Mouse (Mus musculus) forebrain, embryonic 12.5 days (tissue): ENCODE measurements around the gene Gnai3. TPM values are rescaled to one million over a fixed set of nuclear protein-coding genes. Genes with fewer than 3 reads are reported as not detected.

Experiments used
- ATAC-seq: fragments of 200-750 bp; cut with Nextera tagmentation; 2 replicates; pipeline ENCODE4 v1.8.0; 2017; ENCODE audit warnings: moderate TSS enrichment; ENCODE audit not compliant: low FRiP score
- H3K27ac ChIP-seq: fragments of 300-500 bp; sonication (generic); 2 replicates; pipeline ENCODE4 v1.5.1; 2016; ENCODE audit warnings: mild to moderate bottlenecking
- H3K27me3 ChIP-seq: fragments of 300-500 bp; sonication (generic); 2 replicates; pipeline ENCODE4 v1.6.1; 2016; ENCODE audit warnings: mild to moderate bottlenecking
- H3K36me3 ChIP-seq: fragments of 300-500 bp; sonication (generic); replicated peaks from 2 replicates; pipeline ENCODE4 v1.6.1; 2016; ENCODE audit warnings: mild to moderate bottlenecking
- H3K4me1 ChIP-seq: fragments of 300-500 bp; sonication (generic); 2 replicates; pipeline ENCODE4 v1.6.1; 2016
- H3K4me2 ChIP-seq: fragments of 300-500 bp; sonication (generic); 2 replicates; pipeline ENCODE4 v1.6.1; 2016; ENCODE audit warnings: mild to moderate bottlenecking, moderate library complexity
- H3K4me3 ChIP-seq: fragments of 300-500 bp; sonication (generic); replicated peaks from 2 replicates; pipeline ENCODE4 v1.5.1; 2016; ENCODE audit warnings: mild to moderate bottlenecking
- H3K9ac ChIP-seq: fragments of 300-500 bp; sonication (generic); 2 replicates; pipeline ENCODE4 v1.6.1; 2016; ENCODE audit warnings: mild to moderate bottlenecking
- H3K9me3 ChIP-seq: fragments of 300-500 bp; sonication (generic); 2 replicates; pipeline ENCODE4 v1.6.1; 2016
- WGBS: fragments of 180-500 bp; shearing (Covaris S2); methylation state at CpG from one replicate; pipeline ENCODE4 v1.1.7; 2016; 5-methylcytosine and 5-hydroxymethylcytosine counted together
- polyA plus RNA-seq: library from polyadenylated mRNA; unstranded; fragments of >200 nt; fragmentation: Nextera tagmentation; extraction: Ambion mirVana; gene quantifications from 2 replicates; pipeline ENCODE4 v1.2.1, GENCODE M21; 2016

Gene Gnai3
- polyA plus RNA-seq, 1 experiment from 2014 or later: 198 TPM

DNA sequence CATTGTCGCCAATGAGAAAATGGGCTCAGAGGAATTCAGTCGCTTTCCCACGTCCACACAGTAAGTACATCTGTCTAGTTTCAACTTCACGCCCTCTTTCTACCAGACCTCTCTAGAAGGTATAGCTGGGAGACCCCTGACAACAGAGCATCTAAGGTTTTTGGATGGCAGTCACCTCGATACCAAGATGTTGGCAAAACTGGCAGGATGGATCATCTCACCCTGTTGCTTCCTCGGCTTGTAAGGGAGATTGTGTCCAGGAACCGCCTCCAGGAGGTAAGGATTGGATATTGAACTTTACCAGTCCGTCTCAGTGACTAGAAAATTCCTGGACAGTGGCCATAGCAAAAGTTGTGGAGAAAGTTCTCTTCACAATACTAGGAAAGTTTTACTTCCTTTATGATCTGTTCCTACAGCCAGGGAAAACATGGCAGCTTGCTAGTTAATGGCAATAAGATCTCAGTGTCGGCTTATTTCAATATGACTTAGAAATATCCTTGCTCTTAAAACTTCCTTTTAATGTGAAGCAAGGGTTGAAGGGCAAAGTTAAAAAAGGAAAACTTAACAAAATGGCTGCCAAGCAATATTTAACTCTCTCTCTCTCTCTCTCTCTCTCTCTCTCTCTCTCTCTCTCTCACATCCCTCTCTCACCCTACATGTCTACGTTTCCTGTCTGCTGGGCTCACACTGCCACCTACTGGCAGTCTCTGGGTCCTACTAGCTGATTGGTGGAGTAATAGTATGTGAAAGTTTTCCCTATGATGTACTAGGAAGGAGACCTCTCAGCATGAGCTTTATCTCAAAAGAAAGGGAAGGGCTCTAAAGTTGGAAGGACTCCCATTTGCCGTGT, 1.7 kb upstream of the Gnai3 start:
- H3K27me3 ChIP-seq: no peaks in the 10 kb centered on the region
- H3K9ac ChIP-seq: no peak overlapping the region
- H3K36me3 ChIP-seq: no peaks in the 10 kb centered on the region
- H3K9me3 ChIP-seq: no peaks in the 10 kb centered on the region
- 0 out of 2 replicates have a peak, but pooled peaks have one; percentile 45 for ATAC-seq
- no peak overlapping the region for H3K4me2 ChIP-seq
- H3K4me1 ChIP-seq: peaks cover 27% of the 10 kb centered on the region
- no peak overlapping the region for H3K4me3 ChIP-seq
- WGBS: 68% methylated on average over 11 of the region's 11 CpGs
- H3K27ac ChIP-seq: no peak overlapping the region

DNA sequence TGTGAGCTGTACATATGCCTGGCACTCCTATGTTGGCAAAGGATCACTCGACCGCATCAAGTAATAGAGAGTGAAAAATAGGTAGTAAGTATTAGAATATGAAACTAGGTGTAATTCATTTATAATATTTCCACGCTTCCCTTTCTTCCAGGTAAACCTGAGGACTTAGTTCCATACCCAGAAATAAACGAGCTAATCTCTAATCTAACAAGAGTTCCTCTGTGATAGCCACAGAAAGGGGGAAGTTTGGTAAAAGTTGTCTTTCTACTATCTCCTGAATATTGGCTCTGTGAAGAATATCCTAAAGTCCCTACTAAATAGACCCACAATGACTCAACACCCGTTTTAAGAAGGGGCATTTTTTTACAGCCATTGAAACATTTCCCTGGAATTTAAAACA, 725 bp upstream of the Gnai3 start:
- Histone ChIP-seq H3K4me2 (peak overlapping the region; percentile 85), H3K27me3 (no peaks in the 10 kb centered on the region), H3K27ac (no peak overlapping the region), H3K9me3 (no peaks in the 10 kb centered on the region), H3K4me1 (peaks cover 27% of the 10 kb centered on the region), H3K4me3 (peak overlapping the region; percentile 96), H3K9ac (peak overlapping the region; percentile 92), H3K36me3 (no peaks in the 10 kb centered on the region)
- ATAC-seq: no peak
- WGBS: 53% methylated on average over 5 of the region's 5 CpGs

DNA sequence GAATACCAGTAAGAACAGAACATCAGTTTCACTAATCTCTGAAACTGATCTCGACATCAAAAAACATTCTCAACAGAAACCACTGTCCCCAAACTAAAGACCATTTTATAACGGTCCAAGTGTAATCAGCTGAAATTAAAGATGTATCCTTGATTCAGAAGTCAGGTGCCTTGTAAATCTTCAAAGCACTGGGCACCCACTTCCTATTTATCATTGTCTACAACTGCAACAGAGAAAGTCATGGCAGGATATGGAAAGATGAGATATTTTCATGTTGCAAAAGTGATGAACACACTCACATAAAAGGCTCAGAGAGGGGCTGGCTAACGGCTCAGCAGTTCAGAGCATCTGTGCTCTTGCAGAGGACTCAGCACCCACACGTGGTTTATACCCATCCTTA, 5.2 kb downstream of the Gnai3 start:
- Histone ChIP-seq H3K4me1 (peaks cover 14% of the 10 kb centered on the region), H3K4me3 (no peak overlapping the region), H3K36me3 (peaks cover 8% of the 10 kb centered on the region), H3K9me3 (no peaks in the 10 kb centered on the region), H3K27ac (no peak overlapping the region), H3K9ac (no peak overlapping the region), H3K4me2 (no peak overlapping the region), H3K27me3 (no peaks in the 10 kb centered on the region)
- WGBS: 89% methylated on average over 4 of the region's 4 CpGs
- no peak for ATAC-seq

DNA sequence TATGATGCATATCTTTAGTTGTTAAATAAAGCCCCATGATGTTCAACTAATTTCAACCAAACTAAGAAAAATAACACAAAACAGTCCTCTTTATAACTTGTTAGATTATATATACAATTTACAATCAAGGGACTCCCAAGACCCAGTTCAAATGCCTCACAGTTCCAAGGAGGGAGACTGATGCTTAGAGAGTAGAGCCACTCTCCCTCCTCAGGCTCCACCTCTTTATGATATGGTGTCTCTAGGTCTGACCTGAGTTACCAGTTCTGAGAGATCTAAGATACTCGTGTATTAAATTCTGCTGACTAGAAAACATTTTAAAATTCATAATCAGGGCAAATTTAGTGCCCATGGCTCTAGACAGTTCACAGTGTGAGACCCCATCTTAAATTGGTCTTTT, 6.8 kb downstream of the Gnai3 start:
- no peak for ATAC-seq
- WGBS: 81% methylated on average over 1 of the region's 1 CpGs
- Histone ChIP-seq H3K27ac (no peak overlapping the region), H3K9me3 (no peaks in the 10 kb centered on the region), H3K36me3 (peaks cover 8% of the 10 kb centered on the region), H3K27me3 (no peaks in the 10 kb centered on the region), H3K4me2 (no peak overlapping the region), H3K4me1 (peaks cover under 1% of the 10 kb centered on the region), H3K9ac (no peak overlapping the region), H3K4me3 (no peak overlapping the region)

DNA sequence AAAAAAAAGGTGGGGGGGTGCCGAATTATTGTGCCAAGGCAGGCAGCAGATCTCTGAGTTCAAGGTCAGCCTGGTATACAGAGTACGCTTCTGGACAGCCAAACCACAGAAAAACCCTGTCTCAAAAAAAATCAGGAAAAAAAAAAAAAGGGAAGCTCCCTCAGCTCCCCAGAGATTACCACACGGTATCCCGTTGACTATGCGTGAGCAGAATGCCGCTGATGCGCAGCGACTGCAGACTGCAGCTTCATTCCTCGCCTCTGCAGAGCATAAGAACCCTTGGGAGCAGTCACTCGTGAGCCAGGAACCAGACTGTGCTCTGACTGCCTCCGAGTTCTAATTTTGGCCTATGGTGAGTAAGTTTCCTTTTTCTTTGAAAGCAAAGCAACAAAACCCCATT, 11.2 kb downstream of the Gnai3 start:
- Histone ChIP-seq H3K27ac (no peak overlapping the region), H3K4me3 (no peak overlapping the region), H3K4me2 (no peak overlapping the region), H3K27me3 (no peaks in the 10 kb centered on the region), H3K4me1 (0 out of 2 replicates have a peak, but pooled peaks cover 5% of the 10 kb centered on the region), H3K9ac (no peak overlapping the region), H3K36me3 (no peaks in the 10 kb centered on the region; the same call in 1 of the 2 replicates), H3K9me3 (no peaks in the 10 kb centered on the region)
- no peak for ATAC-seq
- 83% methylated on average over 11 of the region's 11 CpGs for WGBS

DNA sequence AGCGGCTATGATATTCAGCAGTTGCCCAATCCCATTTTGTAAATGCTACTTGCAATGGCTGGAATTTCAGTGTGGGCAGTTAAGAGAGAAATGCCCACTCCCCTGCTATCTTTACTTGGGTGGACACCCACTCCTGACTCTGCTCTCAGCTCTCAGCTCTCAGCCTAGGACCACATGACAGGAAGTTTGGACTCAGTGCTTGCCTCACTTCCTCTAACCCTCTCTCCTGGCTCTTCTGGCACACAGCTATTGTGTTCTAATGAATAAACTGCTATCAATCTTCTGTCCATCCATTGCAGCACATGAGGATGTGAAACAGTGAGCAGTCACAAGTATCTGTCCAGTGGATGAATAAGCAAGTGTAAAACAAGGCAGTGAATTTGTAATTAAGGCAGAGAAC, 13.5 kb downstream of the Gnai3 start:
- H3K27me3 ChIP-seq: no peaks in the 10 kb centered on the region
- 89% methylated on average over 1 of the region's 1 CpGs for WGBS
- no peaks in the 10 kb centered on the region; the same call in 1 of the 2 replicates for H3K36me3 ChIP-seq
- H3K9me3 ChIP-seq: no peaks in the 10 kb centered on the region
- H3K4me3 ChIP-seq: no peak overlapping the region
- 0 out of 2 replicates have a peak, but pooled peaks cover 5% of the 10 kb centered on the region for H3K4me1 ChIP-seq
- H3K9ac ChIP-seq: no peak overlapping the region
- no peak overlapping the region for H3K27ac ChIP-seq
- no peak for ATAC-seq
- H3K4me2 ChIP-seq: no peak overlapping the region

DNA sequence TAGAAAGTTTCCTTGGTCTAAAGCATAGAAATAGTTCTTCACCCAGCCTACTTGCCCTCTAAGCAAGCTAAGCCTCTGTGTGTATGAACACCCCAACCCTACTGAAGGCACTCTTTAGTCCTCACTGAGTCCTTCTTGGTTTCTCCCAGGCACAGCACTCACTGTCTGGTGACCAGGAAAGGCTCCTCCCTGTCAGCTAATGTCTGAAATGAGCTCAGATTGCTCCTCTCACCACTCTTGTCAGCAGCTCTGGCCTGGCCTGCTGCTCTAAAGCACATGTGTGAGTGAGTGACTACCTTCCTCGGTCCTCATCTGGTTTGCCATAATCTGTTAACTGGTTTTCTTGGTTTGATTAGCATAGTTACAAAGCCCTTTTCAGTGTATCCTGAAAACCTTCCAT, 14.1 kb downstream of the Gnai3 start:
- Histone ChIP-seq H3K4me3 (no peak overlapping the region), H3K4me1 (0 out of 2 replicates have a peak, but pooled peaks cover 5% of the 10 kb centered on the region), H3K27me3 (no peaks in the 10 kb centered on the region), H3K27ac (no peak overlapping the region), H3K9ac (no peak overlapping the region), H3K36me3 (no peaks in the 10 kb centered on the region), H3K9me3 (no peaks in the 10 kb centered on the region), H3K4me2 (no peak overlapping the region)
- ATAC-seq: no peak
- WGBS: 87% methylated on average over 1 of the region's 1 CpGs

DNA sequence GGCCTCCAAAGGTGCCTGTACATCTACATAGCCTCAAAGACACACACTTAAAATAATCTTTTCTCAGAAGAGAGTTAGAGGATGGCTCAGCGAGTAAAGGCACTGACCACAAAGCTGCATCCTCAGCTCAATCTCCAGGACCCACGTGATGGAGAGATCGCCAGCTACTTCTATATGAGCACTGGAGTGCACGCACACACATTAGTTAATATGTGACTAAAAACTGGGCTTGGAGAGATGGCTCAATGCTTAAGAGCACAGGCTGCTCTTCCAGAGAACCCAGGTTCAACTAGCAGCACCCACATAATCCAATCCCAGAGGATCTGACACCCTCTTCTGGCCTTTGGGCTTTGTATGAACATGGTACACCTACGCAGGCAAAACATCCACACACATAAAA, 14.7 kb downstream of the Gnai3 start:
- Histone ChIP-seq H3K27ac (no peak overlapping the region), H3K36me3 (no peaks in the 10 kb centered on the region), H3K27me3 (no peaks in the 10 kb centered on the region), H3K4me2 (no peak overlapping the region), H3K4me3 (no peak overlapping the region), H3K9me3 (no peaks in the 10 kb centered on the region), H3K4me1 (0 out of 2 replicates have a peak, but pooled peaks cover 5% of the 10 kb centered on the region), H3K9ac (no peak overlapping the region)
- 95% methylated on average over 5 of the region's 5 CpGs for WGBS
- ATAC-seq: no peak

DNA sequence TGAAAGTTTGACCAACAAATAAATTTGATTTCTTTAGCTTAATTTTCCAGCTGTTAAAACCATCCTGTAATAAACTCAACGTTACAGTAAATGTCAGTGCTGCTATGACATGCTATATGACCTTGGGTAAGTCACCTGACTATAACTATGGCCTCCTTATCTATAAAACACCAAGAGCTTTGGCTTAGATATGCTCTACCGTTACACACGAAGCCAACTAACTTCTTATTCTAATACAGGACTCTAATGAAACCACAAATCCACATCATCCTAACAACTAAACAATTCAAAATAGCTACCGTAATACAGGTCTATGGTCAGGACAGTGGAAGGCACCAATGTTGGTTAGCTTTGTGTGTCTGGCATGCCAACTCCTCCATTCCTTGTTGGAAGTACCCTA, 16.1 kb downstream of the Gnai3 start:
- no peaks in the 10 kb centered on the region for H3K27me3 ChIP-seq
- no peaks in the 10 kb centered on the region for H3K36me3 ChIP-seq
- H3K4me1 ChIP-seq: 0 out of 2 replicates have a peak, but pooled peaks cover 5% of the 10 kb centered on the region
- H3K9ac ChIP-seq: no peak overlapping the region
- 96% methylated on average over 4 of the region's 4 CpGs for WGBS
- no peak overlapping the region for H3K27ac ChIP-seq
- no peak overlapping the region for H3K4me2 ChIP-seq
- H3K9me3 ChIP-seq: no peaks in the 10 kb centered on the region
- no peak for ATAC-seq
- no peak overlapping the region for H3K4me3 ChIP-seq

DNA sequence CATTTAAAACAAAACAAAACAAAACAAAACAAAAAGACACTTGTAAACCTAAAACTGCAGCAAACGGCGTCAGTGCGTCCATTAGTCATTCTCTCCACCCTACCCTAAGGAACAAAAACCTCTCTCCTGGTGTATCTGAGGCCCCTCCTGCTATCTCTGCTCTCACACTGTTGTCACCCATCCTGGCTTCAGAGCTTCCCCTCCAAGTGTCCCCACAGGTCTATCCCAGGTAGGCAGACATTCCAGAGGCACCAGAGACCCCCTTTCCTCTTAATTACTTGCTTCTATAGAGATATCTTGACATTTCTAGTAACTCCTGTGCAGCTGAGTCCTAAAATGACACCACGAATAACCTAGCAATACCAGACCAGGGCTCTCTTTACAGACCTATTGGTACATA, 16.6 kb downstream of the Gnai3 start:
- H3K4me3 ChIP-seq: no peak overlapping the region

DNA sequence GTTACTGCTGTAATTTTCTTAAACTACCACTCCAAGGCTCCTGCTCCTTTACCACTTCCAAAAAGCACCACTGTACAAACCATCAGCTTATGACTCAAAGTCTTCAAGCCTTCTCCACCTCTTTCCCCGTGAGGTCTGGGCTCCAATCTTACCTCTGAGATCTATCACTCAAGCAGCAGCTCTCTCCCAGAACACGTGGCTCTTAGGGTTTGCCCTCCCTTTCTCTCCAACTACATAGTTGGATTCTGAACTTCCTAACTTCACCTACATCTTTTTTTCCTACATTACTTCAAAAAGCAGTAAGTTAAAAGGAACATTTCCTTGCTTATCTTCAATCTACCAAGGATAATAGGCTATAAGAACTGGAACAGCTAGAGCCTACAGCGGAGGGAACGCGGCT, 17.4 kb downstream of the Gnai3 start:
- Histone ChIP-seq H3K9me3 (no peaks in the 10 kb centered on the region), H3K4me2 (no peak overlapping the region), H3K9ac (no peak overlapping the region), H3K4me3 (no peak overlapping the region), H3K27me3 (no peaks in the 10 kb centered on the region), H3K36me3 (peaks cover under 1% of the 10 kb centered on the region; the same call in 1 of the 2 replicates), H3K27ac (no peak overlapping the region), H3K4me1 (0 out of 2 replicates have a peak, but pooled peaks cover 5% of the 10 kb centered on the region)
- no peak for ATAC-seq
- WGBS: 85% methylated on average over 5 of the region's 5 CpGs

More for the DNA sequence above, 16.6 kb downstream of the Gnai3 start:
- no peak overlapping the region for H3K27ac ChIP-seq
- no peaks in the 10 kb centered on the region for H3K27me3 ChIP-seq
- H3K9ac ChIP-seq: no peak overlapping the region
- ATAC-seq: no peak
- no peak overlapping the region for H3K4me2 ChIP-seq
- WGBS: 95% methylated on average over 4 of the region's 4 CpGs
- no peaks in the 10 kb centered on the region for H3K9me3 ChIP-seq
- 0 out of 2 replicates have a peak, but pooled peaks cover 5% of the 10 kb centered on the region for H3K4me1 ChIP-seq
- H3K36me3 ChIP-seq: no peaks in the 10 kb centered on the region

DNA sequence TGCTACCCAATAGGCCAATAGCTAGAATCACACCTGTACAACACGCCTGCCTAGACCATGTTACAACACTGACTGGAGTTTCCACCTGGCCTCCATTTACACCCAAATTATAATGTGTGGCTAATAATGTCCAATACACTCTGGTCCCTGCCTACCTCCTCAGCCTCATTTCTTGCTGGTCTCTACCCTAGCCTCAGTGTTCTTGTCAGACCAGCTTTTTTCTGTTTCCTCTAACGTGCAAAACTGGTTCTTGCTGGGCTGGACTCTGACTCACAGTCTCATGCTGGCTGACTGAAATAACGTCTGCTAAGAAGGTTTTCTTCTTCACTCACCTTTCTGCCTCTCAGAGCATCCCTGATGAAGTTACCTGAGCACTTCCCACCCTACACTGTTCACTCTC, 19.6 kb downstream of the Gnai3 start:
- Histone ChIP-seq H3K27me3 (no peaks in the 10 kb centered on the region), H3K27ac (no peak overlapping the region), H3K9ac (no peak overlapping the region), H3K9me3 (no peaks in the 10 kb centered on the region), H3K36me3 (peaks cover 16% of the 10 kb centered on the region), H3K4me1 (no peaks in the 10 kb centered on the region), H3K4me3 (no peak overlapping the region), H3K4me2 (no peak overlapping the region)
- no peak for ATAC-seq
- WGBS: 92% methylated on average over 3 of the region's 3 CpGs

DNA sequence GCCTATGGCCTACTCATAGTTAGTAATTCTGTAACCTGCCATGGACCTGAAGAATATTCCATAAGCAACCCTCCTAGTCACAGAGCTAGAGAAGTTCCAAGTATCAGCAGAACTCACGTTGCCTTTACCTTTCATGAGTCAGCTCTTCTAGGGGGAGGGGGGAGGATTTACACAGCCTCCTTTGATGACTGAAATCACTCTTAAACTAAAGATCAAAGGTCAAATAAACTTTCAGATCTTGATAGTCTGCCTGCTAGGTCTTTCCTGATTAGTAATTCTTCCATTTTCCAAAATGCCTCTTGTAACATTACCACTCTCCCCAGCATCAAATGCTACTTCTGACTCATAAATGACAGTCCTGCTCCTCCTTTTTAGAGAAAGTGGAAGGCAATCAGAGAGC, 21.8 kb downstream of the Gnai3 start:
- H3K4me1 ChIP-seq: no peaks in the 10 kb centered on the region
- ATAC-seq: no peak
- no peak overlapping the region for H3K9ac ChIP-seq
- no peak overlapping the region for H3K27ac ChIP-seq
- H3K4me2 ChIP-seq: no peak overlapping the region
- H3K9me3 ChIP-seq: no peaks in the 10 kb centered on the region
- H3K4me3 ChIP-seq: no peak overlapping the region
- peaks cover 31% of the 10 kb centered on the region for H3K36me3 ChIP-seq
- H3K27me3 ChIP-seq: no peaks in the 10 kb centered on the region
- WGBS: 59% methylated on average over 1 of the region's 1 CpGs
